Comparison of ENCODE assay signal across 20 mouse cellular contexts in the genomic region with DNA sequence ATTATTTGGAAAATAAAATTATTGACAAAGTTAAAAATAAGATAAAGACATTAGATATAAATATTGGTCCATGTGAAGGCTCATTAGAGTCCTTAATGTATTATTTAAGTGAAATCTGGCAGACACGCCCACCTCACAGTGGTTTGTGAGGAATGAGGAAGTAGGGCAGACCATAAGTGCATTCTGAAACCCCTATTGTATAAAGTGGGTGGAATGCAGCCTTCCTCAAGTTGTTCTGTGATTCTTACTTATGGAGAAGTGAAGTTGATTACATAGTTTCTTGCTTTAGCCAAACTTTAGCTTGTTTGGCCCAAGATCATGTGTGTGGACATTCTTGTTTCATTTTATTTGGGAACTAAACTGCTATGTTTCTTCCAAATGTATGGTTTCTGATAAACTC.
A peak's percentile ranks its signal among the peaks of the same experiment; 100 is the strongest.
DNase-seq lines count a peak whose midpoint lies in the region; ATAC-seq and TF ChIP-seq lines count a peak whose summit lies in the region.
"Had no signal": no experiment of that assay in that cellular context is flagged by ENCODE, and none has a peak within 500 bp of the region (broad histone marks: within the 10 kb centered on the region; RNA-seq: fewer than 3 reads in every experiment).

No protein-coding gene starts in this region.

- H3K27ac ChIP-seq in bone marrow macrophage, adult 2 months (ENCODE audit: insufficient read depth, low read depth, low read length), result peak overlapping the region; percentile 33; the same call in 1 of the 2 replicates
- H3K27ac ChIP-seq in heart, embryonic 11.5 days (ENCODE audit: low read depth, low read length), result no peak overlapping the region
- H3K27ac ChIP-seq: embryonic facial prominence, embryonic 12.5 days; heart, embryonic 10.5 days; hindbrain, embryonic 15.5 days; kidney, postnatal 0 days; limb, embryonic 12.5 days; liver, embryonic 14.5 days had no signal

- H3K27me3 ChIP-seq in heart, embryonic 11.5 days (ENCODE audit: control insufficient read depth, insufficient read depth, low read length), result no peaks in the 10 kb centered on the region
- H3K27me3 ChIP-seq: embryonic facial prominence, embryonic 12.5 days; hindbrain, embryonic 15.5 days; limb, embryonic 12.5 days had no signal

- H3K4me3 ChIP-seq in bone marrow macrophage, adult 2 months (ENCODE audit: insufficient read depth, low read length), result no peak overlapping the region
- H3K4me3 ChIP-seq in heart, embryonic 11.5 days (ENCODE audit: low read depth, low read length), result no peak overlapping the region
- H3K4me3 ChIP-seq: embryonic facial prominence, embryonic 12.5 days; heart, embryonic 10.5 days; hindbrain, embryonic 15.5 days; limb, embryonic 12.5 days had no signal

- DNase-seq in 416B (ENCODE audit: low read depth), result peak; percentile 65
- DNase-seq in B cell, adult 2 months, result peak; percentile 23 to 33
- no peak for DNase-seq in thymus, adult 18-20 months
- no peak for DNase-seq in adrenal gland, postnatal 10 days
- DNase-seq: cerebellum, adult 11-12 months; cerebellum, postnatal 25 days; gastrocnemius, postnatal 14 days; heart, postnatal 14 days; thymus, postnatal 14 days had no signal

- TF ChIP-seq POLR2A in bone marrow macrophage, adult 2 months (IDR thresholded peaks at IDR 0.05; ENCODE audit: borderline replicate concordance, low read depth, low read length), result no peak

- H3K4me2 ChIP-seq in heart, embryonic 11.5 days, result no peak overlapping the region
- H3K4me2 ChIP-seq: embryonic facial prominence, embryonic 12.5 days; hindbrain, embryonic 15.5 days; limb, embryonic 12.5 days had no signal

- no peaks in the 10 kb centered on the region for H3K36me3 ChIP-seq in heart, embryonic 11.5 days (ENCODE audit: control insufficient read depth, insufficient read depth, low read length)

- H3K9ac ChIP-seq in heart, embryonic 11.5 days (ENCODE audit: low read depth, low read length), result no peak overlapping the region
- H3K9ac ChIP-seq: embryonic facial prominence, embryonic 12.5 days; hindbrain, embryonic 15.5 days; limb, embryonic 12.5 days; liver, embryonic 14.5 days had no signal

- 84% methylated on average over 1 of the region's 1 CpGs for whole genome bisulfite sequencing in heart, embryonic 11.5 days (ENCODE audit: insufficient replicate concordance)

- ATAC-seq in megakaryocyte, adult 5-6 weeks (ENCODE audit: poor library complexity, severe bottlenecking), result peak; percentile 92
- no peak for ATAC-seq in heart, embryonic 11.5 days (replicated peaks; ENCODE audit: insufficient number of reproducible peaks, low FRiP score, low TSS enrichment)
- ATAC-seq: intestine, postnatal 0 days; midbrain, embryonic 16.5 days had no signal

- no peaks in the 10 kb centered on the region for H3K9me3 ChIP-seq in heart, embryonic 11.5 days (replicated peaks; ENCODE audit: control insufficient read depth, low read length)
- H3K9me3 ChIP-seq: embryonic facial prominence, embryonic 12.5 days; heart, embryonic 10.5 days; hindbrain, embryonic 15.5 days; limb, embryonic 12.5 days had no signal

- peaks cover 7% of the 10 kb centered on the region for H3K4me1 ChIP-seq in bone marrow macrophage, adult 2 months (ENCODE audit: control insufficient read depth, insufficient read depth, low read length)
- H3K4me1 ChIP-seq in heart, embryonic 11.5 days (ENCODE audit: control insufficient read depth, insufficient read depth, low read length), result peaks cover 6% of the 10 kb centered on the region; the same call in 1 of the 2 replicates
- H3K4me1 ChIP-seq: embryonic facial prominence, embryonic 12.5 days; hindbrain, embryonic 15.5 days had no signal

- TF ChIP-seq CTCF in bone marrow macrophage, adult 2 months (IDR thresholded peaks at IDR 0.05; ENCODE audit: low read depth, low read length), result no peak

Comparison
In these comparisons a context has a peak if more than half of its experiments do, and no peak if none do; other contexts are left out.
1. DNase-seq: peak in 416B (single experiment) and B cell, adult 2 months (2 of 2); none in thymus, adult 18-20 months (0 of 2) and adrenal gland, postnatal 10 days (single experiment).